Mouse (Mus musculus) midbrain, embryonic 11.5 days (tissue): Measurements from ENCODE around the gene Ubqln4. TPM values are rescaled to one million over a fixed set of nuclear protein-coding genes. Genes with fewer than 3 reads are reported as not detected.
"Not testable (repeated sequence)": the region's sequence is repeated elsewhere in the genome, so short reads cannot be mapped to it uniquely, and the experiment has no call there.

Source experiments
- ATAC-seq: fragments of 200-750 bp; cut with Nextera tagmentation; 2 replicates; pipeline ENCODE4 v1.8.0; 2017; ENCODE audit warnings: moderate TSS enrichment, moderate library complexity; ENCODE audit not compliant: low FRiP score
- DNase-seq: peaks from one replicate; pipeline ENCODE4 v3.0.0; 2015; ENCODE audit warnings: low spot score; ENCODE audit errors: missing footprints
- H3K27ac ChIP-seq: fragments of 300-500 bp; sonication (generic); 2 replicates; pipeline ENCODE4 v1.5.1; 2014; ENCODE audit warnings: low read depth, low read length
- H3K27me3 ChIP-seq: fragments of 300-500 bp; sonication (generic); 2 replicates; pipeline ENCODE4 v1.6.1; 2014; ENCODE audit warnings: mild to moderate bottlenecking, low read length, moderate library complexity, mixed read lengths; ENCODE audit not compliant: control insufficient read depth, insufficient read depth
- H3K36me3 ChIP-seq: fragments of 300-500 bp; sonication (generic); 2 replicates; pipeline ENCODE4 v1.6.1; 2014; ENCODE audit warnings: mild to moderate bottlenecking, low read length, moderate library complexity, mixed read lengths; ENCODE audit not compliant: control insufficient read depth, insufficient read depth
- H3K4me1 ChIP-seq: fragments of 300-500 bp; sonication (generic); 2 replicates; pipeline ENCODE4 v1.6.1; 2014; ENCODE audit warnings: low read length; ENCODE audit not compliant: control insufficient read depth, insufficient read depth
- H3K4me2 ChIP-seq: fragments of 300-500 bp; sonication (generic); 2 replicates; pipeline ENCODE4 v1.6.1; 2014; ENCODE audit warnings: mild to moderate bottlenecking, moderate library complexity
- H3K4me3 ChIP-seq: fragments of 300-500 bp; sonication (generic); 2 replicates; pipeline ENCODE4 v1.5.1; 2014; ENCODE audit warnings: low read depth, low read length
- H3K9ac ChIP-seq: fragments of 300-500 bp; sonication (generic); 2 replicates; pipeline ENCODE4 v1.6.1; 2014; ENCODE audit warnings: low read length
- H3K9me3 ChIP-seq: fragments of 300-500 bp; sonication (generic); 2 replicates; pipeline ENCODE4 v1.6.1; 2016; ENCODE audit warnings: low read length; ENCODE audit not compliant: control insufficient read depth
- WGBS: fragments of 180-500 bp; shearing (Covaris S2); extraction: QIAGEN DNeasy Blood & Tissue Kit; methylation state at CpG from one replicate; pipeline ENCODE4 v1.1.7; 2014; 5-methylcytosine and 5-hydroxymethylcytosine counted together
- polyA plus RNA-seq: library from polyadenylated mRNA; unstranded; fragments of >200 nt; fragmentation: Nextera tagmentation; extraction: Ambion mirVana; gene quantifications from 2 replicates; pipeline ENCODE4 v1.2.1, GENCODE M21; 2014

Ubqln4 gene
- polyA plus RNA-seq, 1 experiment from 2014 or later, result 72.4 TPM

GRCm38 (mm10) chr3:88575540-88575939, 22.0 kb downstream of the Ubqln4 start, which contains the start of gene Ssr2:
Ssr2 (plus strand) TSS chr3:88575876.
- H3K36me3 ChIP-seq, result no peaks in the 10 kb centered on the region
- ATAC-seq (no peak), DNase-seq (no peak)
- no peak within 1 kb of the TSS for H3K9ac ChIP-seq
- H3K27me3 ChIP-seq, result no peaks in the 10 kb centered on the region
- 84% methylated on average over 3 of the region's 3 CpGs for WGBS
- no peak within 1 kb of the TSS for H3K27ac ChIP-seq
- H3K9me3 ChIP-seq, result no peaks in the 10 kb centered on the region
- no peak within 1 kb of the TSS for H3K4me3 ChIP-seq
- H3K4me1 ChIP-seq, result peaks cover 5% of the 10 kb centered on the region; the same call in 1 of the 2 replicates
- H3K4me2 ChIP-seq, result no peak within 1 kb of the TSS

GRCm38 (mm10) chr3:88577846-88578245, 24.3 kb downstream of the Ubqln4 start:
- H3K36me3 ChIP-seq, ATAC-seq, H3K27me3 ChIP-seq, H3K4me1 ChIP-seq, DNase-seq, H3K27ac ChIP-seq, H3K9ac ChIP-seq, H3K9me3 ChIP-seq, H3K4me3 ChIP-seq, H3K4me2 ChIP-seq: not testable (repeated sequence)
- WGBS, result 91% methylated on average over 5 of the region's 5 CpGs

- Histone ChIP-seq H3K4me3 (peak overlapping the region; percentile 90), H3K4me2 (peak overlapping the region; percentile 85), H3K4me1 (peaks cover 5% of the 10 kb centered on the region; the same call in 1 of the 2 replicates), H3K27ac (no peak overlapping the region), H3K9me3 (no peaks in the 10 kb centered on the region), H3K36me3 (peaks cover 8% of the 10 kb centered on the region; the same call in 1 of the 2 replicates), H3K9ac (peak overlapping the region; percentile 88), H3K27me3 (no peaks in the 10 kb centered on the region)
- WGBS, result 45% methylated on average over 8 of the region's 8 CpGs
- peak; percentile 51; the same call in 1 of the 2 replicates for ATAC-seq
- no peak for DNase-seq
Measured at GRCm38 (mm10) chr3:88578498-88579424, 25.2 kb downstream of the Ubqln4 start.

- H3K27ac ChIP-seq, result no peak overlapping the region
- peak overlapping the region; percentile 85 for H3K4me2 ChIP-seq
- H3K4me3 ChIP-seq, result peak overlapping the region; percentile 90
- H3K27me3 ChIP-seq, result no peaks in the 10 kb centered on the region
- ATAC-seq (peak; percentile 87), DNase-seq (peak; percentile 97)
- H3K36me3 ChIP-seq, result peaks cover 8% of the 10 kb centered on the region; the same call in 1 of the 2 replicates
- H3K4me1 ChIP-seq, result peaks cover 5% of the 10 kb centered on the region; the same call in 1 of the 2 replicates
- H3K9ac ChIP-seq, result peak overlapping the region; percentile 88
- whole genome bisulfite sequencing, result under 1% methylated on average over 34 of the region's 34 CpGs
- no peaks in the 10 kb centered on the region for H3K9me3 ChIP-seq
Measured at GRCm38 (mm10) chr3:88579454-88580117, 26.0 kb downstream of the Ubqln4 start.

GRCm38 (mm10) chr3:88585769-88586168, 32.2 kb downstream of the Ubqln4 start:
- DNase-seq, result no peak
- WGBS, result 95% methylated on average over 6 of the region's 6 CpGs

GRCm38 (mm10) chr3:88586640-88587039, 33.1 kb downstream of the Ubqln4 start:
- no peak overlapping the region for H3K27ac ChIP-seq
- peaks cover 23% of the 10 kb centered on the region for H3K36me3 ChIP-seq
- no peaks in the 10 kb centered on the region for H3K27me3 ChIP-seq
- DNase-seq (no peak), ATAC-seq (no peak)
- peaks cover 1% of the 10 kb centered on the region for H3K4me1 ChIP-seq
- H3K9me3 ChIP-seq, result no peaks in the 10 kb centered on the region
- 94% methylated on average over 5 of the region's 5 CpGs for WGBS
- H3K4me3 ChIP-seq, result no peak overlapping the region
- H3K4me2 ChIP-seq, result no peak overlapping the region
- no peak overlapping the region for H3K9ac ChIP-seq

More at GRCm38 (mm10) chr3:88585769-88586168, 32.2 kb downstream of the Ubqln4 start:
- no peak for ATAC-seq
- H3K27me3 ChIP-seq, result no peaks in the 10 kb centered on the region
- H3K9me3 ChIP-seq, result no peaks in the 10 kb centered on the region
- H3K9ac ChIP-seq, result no peak overlapping the region
- H3K36me3 ChIP-seq, result peaks cover 23% of the 10 kb centered on the region
- H3K27ac ChIP-seq, result no peak overlapping the region
- no peak overlapping the region for H3K4me2 ChIP-seq
- no peak overlapping the region for H3K4me3 ChIP-seq
- H3K4me1 ChIP-seq, result no peaks in the 10 kb centered on the region; the same call in 1 of the 2 replicates

- Histone ChIP-seq H3K27me3 (no peaks in the 10 kb centered on the region), H3K4me1 (peaks cover 3% of the 10 kb centered on the region), H3K36me3 (peaks cover 15% of the 10 kb centered on the region), H3K9ac (0 out of 2 replicates have a peak overlapping the region, but pooled peaks have one; percentile 5), H3K9me3 (no peaks in the 10 kb centered on the region), H3K4me3 (no peak overlapping the region), H3K27ac (no peak overlapping the region), H3K4me2 (no peak overlapping the region)
- DNase-seq (no peak), ATAC-seq (no peak)
- WGBS, result 36% methylated on average over 5 of the region's 5 CpGs
Measured at GRCm38 (mm10) chr3:88590246-88590645, 36.7 kb downstream of the Ubqln4 start.

- Histone ChIP-seq H3K27me3 (no peaks in the 10 kb centered on the region), H3K9me3 (no peaks in the 10 kb centered on the region), H3K27ac (no peak overlapping the region), H3K4me2 (no peak overlapping the region), H3K9ac (no peak overlapping the region), H3K4me3 (no peak overlapping the region), H3K4me1 (peaks cover 3% of the 10 kb centered on the region), H3K36me3 (peaks cover 14% of the 10 kb centered on the region)
- ATAC-seq (no peak), DNase-seq (no peak)
- WGBS, result 50% methylated on average over 3 of the region's 3 CpGs
Measured at GRCm38 (mm10) chr3:88591044-88591443, 37.5 kb downstream of the Ubqln4 start.
